Mouse (Mus musculus) embryonic fibroblast, embryonic 13.5 days (primary cell): ENCODE results near the gene Tnxb.
"Not testable (repeated sequence)": the region's sequence is repeated elsewhere in the genome, so short reads cannot be mapped to it uniquely, and the experiment has no call there.

Source experiments
- CTCF ChIP-seq: IDR thresholded peaks from 2 replicates; pipeline ENCODE4 v1.5.1; 2011; ENCODE audit warnings: mild to moderate bottlenecking, control low read depth, low read length, moderate library complexity, borderline replicate concordance; ENCODE audit not compliant: insufficient read depth
- POLR2A ChIP-seq: IDR thresholded peaks from 2 replicates; pipeline ENCODE4 v1.6.1; 2011; ENCODE audit warnings: low read depth, mild to moderate bottlenecking, control low read depth, low read length, moderate library complexity

GRCm38 (mm10) chr17:34714181-34714907 lies 44.0 kb downstream of the Tnxb start:
- not testable (repeated sequence) for TF ChIP-seq CTCF, POLR2A
